Mouse (Mus musculus) thymus, postnatal 4 days (tissue): ENCODE measurements at regions not wholly inside any gene's neighbourhood (a gene's known extent, or its start where the extent isn't known, plus 50 kb on each side); places are given as distances from the start of the nearest gene placed in this dataset.
A peak's percentile ranks its signal among the peaks of the same experiment; 100 is the strongest.

Source experiments
- DNase-seq: peaks from one replicate; pipeline ENCODE4 v3.0.0; 2021

DNA sequence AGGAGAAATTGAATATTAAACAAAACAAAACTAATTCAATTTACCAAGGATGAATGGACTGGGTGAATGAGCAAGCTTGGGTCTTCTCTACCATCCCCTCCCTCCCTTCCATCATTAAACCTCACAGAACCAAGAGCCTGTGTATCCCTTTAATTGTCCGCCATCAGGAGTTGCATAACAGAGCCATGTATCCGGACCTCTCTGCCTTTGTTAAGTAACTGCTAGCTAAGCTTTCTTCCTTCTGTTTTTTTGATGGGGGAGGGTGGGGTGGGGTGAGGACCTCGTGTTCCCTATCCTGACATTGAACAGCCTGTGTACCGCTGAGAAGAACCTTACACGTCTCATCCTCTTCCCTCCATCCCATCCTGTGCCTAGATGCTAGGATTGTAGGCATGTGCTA is 274.0 kb downstream of the Pmp22 start:
- DNase-seq: no peak

DNA sequence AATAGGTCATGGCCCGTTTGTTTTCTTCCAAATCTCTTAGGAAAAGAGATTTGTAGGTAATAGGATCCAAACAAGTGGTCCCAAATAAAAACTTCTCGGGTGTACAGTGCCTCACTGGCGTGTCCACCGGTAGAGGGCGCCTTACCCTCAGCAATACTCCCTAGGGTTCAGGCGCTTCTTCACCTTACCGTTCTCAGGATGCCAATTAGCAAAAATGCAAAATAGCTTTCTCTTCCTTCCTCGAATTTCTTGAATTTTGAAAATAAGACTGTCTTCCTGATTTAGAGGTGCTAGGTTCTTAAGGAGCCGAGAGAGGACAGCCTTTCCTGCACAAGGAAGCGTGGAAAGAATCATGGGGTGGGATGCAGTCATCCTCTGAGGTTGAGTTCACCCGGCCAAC is 275.9 kb downstream of the Pmp22 start:
- DNase-seq: peak; percentile 89

DNA sequence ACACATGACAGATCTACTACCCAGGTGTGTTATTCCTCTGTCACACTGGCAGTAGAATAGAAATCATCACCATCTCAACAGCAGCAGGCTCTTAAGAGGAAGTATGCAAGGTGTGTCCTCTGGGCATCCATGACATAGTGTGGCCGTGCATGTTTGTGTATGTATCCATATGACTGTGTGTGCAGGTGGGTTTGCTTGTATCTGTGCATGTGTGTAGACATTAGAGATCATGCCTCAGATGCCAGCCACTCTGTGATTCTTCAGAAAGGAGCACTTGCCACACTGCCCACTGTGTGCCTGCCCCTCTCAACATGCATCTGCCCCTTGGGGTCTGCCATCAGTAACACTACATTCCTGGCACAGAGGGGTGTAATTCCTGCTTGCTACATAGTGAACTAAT is 280.6 kb downstream of the Pmp22 start:
- DNase-seq: no peak

DNA sequence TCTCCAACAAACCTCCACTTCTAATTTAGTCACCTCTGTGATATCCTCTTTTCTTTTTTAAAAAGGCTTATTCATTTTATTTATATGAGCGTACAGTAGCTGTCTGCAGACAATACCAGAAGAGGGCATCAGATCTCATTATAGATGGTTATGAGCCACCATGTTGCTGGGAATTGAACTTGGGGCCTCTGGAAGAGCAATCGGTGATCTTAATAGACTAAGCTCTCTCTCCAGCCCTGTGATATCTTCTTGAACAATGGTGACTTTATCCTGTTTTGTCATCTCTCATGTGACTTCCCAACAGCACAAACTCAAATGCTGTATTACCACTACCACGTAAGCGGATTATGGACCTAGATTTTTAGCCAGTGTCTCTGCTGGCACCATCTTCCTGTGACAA is 282.1 kb downstream of the Pmp22 start:
- no peak for DNase-seq

DNA sequence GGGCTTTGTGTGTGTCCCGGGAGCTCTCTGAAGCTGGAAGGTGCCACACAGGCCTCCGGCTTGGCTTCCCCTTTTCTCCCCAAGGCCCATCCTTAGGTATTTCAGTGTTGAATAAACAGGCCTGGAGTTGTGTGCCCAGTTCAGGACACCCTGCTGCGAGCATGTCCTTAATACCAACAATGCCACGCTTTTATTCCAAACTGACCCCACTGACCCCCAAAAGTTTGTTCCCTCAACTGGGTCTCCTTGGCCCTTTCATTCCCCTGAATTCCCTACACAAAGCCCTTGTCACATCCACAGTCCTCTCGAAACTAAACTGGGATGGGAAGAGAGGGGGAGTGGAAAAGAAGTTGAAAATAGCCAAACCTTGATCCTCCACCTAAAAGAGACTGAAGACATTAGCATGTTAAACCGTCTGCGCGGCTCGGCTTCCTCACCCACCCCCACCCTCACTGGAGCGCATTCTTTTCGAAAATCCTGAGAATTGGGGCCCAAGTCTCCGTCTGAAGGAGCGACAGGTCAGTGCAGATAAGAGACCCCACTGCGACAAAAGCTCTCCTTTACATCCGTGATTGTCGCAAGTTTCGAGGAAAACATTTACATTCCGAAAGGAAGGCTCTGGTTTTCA is 283.7 kb downstream of the Pmp22 start:
- DNase-seq: no peak

DNA sequence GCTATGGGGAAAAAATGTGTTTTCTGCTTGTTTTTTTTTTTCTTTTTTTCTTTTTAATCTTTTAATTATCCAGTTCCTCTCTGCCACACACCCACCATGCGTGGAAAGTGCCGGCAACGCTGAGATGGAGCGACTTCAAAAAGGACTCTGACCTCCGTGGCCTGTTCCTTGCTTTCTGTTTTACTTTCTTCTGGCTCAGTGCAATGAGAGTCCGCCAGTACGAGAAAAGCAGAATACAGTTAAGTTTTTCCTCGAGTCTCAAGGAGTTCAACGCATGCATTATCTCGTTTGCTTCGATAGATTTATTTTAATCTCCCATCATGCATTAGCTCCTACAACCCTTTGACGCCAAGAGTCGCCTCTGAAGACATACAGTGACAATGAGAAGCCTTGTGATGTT is 284.3 kb downstream of the Pmp22 start:
- no peak for DNase-seq

DNA sequence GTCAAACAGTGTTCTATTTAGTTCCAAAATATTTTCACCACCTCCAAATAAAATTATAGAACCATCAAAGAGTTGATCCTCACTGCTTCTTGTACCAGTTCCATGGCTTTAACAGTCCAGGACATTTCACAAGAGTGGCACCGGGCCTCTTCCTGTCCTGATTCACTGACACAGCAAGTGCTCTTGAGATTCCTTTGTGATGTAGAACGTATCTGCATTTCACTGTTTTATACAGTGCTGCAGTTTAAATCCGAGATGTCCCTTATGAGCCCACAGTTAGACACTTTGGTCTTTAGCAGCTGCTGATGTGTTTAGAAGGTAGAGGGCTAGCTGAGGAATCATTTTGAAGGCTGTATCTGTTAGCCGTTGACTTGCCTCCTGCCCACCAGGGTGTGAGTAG is 284.8 kb downstream of the Pmp22 start:
- DNase-seq: no peak

DNA sequence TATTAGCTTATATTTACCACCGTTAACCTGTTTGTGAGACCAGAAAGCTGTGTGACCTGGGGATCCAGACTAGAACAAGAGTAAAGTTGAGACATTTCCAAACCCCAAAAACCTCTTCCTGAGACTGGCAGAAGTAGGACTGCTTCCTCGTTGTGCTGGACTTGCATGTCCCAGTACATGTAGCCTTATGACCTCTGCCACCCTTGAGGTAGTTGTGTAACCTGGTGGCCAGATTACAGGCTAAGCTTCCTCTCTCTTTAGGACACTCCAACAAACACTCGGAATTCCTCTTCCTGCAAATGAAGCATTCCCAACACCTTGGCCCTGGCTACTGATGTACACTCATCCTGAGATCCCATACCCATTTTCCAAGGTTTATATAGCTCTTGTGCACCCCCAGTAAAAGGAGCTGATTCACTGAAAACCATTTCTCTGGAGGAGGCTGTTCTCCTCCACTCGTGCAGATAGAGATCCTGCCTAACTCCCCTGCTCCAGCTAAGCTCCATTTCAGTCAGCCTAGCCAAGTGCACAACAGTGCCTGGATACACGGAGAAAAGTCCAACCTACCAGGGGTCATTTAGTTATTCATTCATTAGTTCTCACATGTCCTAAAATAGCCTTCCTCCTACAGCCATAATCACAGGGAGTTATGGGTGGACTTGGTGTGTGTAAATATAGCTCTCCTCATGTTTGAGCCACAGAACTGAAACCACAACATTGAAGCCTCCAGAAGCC is 289.4 kb downstream of the Pmp22 start:
- DNase-seq: no peak

DNA sequence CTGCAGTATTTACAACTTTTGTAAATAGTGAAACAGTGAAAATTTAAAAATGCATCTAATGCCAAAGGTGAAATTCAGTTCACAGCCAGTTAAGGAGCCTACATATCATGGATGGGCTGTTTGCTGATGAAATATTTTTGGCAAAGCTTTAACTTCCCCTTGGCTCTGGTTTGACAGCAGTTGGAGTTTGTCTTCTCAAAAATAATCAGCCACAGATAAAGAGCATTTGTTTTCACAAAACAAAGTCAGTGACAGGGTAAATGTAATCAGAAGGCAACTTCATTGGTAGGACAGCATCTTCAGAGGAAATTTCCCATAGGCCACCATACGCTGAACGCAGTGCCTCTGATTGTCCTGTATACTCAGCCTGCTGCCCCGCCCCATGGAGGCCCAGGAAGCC is 291.6 kb downstream of the Pmp22 start:
- DNase-seq: no peak

DNA sequence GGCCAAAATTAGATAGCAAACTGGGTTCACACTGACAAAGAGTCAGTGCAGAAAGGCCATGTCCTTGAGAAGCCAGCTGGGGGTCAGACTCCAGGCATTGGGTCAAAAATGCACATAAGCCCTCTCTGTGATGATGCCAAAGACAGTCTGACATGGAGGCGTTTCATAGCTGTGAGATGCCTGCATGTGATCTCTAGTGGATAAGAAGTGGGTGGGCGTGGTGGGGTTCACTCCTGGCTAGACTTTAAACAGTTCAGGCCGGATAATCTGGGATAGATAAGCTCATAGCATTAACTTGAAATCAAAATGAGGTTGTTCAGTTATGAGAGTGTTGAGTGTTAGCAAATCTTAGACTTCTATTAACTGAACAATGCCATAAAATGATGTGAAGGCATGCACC is 293.3 kb downstream of the Pmp22 start:
- no peak for DNase-seq

DNA sequence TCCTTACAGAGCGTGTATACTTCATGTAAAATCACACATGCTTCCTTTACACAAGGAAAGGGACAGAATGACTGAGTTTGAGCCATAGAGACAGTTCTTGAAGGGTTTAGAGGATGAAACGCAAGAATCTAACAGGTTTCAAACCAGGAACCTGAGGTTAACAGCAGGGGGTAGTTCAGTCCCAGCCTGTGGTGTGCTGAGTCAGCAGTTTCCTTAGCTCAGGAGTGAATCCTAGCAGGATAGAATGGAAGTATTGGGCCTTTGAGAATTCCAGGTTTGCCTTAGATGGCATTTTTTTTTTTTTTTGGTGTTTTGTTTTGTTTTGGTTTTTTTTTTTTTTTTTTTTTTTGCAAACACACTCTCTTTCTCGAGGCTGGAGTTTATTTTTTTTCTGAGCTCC is 295.5 kb downstream of the Pmp22 start:
- no peak for DNase-seq

DNA sequence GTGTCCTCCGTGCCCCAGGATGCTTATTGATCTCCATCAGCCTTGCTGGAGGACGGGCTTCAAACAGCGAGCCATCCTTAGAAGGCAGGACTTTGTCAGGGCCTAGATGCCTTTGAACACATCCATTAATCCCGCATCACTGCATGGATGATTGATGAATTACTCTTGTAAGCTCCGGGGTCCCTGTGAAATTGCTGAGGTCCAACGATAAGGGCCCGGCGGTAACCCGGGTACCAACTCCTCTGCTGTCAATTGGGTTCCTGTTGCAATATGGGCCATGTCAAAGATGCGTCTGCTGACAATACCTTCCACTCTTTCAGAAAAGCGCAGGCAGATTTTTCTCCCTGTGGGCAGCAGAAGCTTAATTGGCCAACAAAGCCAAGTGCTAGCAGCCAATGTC is 297.0 kb downstream of the Pmp22 start:
- DNase-seq: no peak

DNA sequence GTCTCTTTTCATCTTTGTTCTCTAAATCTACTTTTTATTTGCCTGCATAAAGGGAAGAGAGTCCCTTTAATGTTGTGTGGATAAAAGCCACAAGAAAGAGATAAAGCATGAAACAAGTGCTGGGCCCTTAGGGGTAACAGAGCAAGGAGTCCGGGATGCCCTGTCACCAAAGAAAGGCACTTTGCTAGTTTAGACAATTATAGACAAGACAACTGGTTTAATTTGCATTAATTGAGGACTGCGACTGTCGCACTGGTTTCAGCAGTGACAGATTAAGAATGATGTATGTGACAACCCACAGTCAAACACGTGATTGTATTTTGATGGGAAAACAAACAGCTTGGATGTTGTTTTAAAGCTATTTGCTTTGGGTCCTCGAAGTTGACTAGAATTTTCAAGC is 325.0 kb downstream of the Pmp22 start:
- no peak for DNase-seq

DNA sequence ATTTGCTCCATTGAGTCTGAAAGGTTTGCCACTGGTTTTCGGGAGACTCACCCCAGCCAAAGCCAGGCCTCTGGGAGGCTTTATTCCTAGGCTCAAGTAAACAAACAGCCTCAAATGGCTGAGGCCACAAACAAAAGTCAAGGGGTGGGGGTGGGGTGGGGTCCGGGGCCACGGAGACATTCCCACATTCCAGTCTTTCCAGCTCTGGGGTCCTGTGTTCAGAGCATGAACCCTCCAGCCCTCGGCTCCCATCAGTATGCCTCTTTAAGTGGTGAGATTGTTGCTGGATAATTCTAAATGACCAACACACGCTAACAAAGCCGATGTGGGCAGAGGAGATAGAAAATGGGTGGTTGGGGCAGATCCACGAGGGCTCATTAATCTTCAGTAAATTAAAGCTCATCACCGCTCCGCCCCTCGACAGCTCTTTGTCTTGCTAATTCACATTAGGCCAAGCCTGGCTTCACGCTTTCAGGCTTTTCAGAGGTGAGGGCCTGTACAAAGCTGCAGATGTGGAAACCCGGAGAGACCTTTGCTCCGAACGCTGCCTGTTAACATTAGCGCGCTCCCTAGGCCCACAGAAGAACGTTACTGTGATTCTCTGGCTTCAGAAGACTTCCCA is 326.2 kb downstream of the Pmp22 start:
- DNase-seq: no peak

DNA sequence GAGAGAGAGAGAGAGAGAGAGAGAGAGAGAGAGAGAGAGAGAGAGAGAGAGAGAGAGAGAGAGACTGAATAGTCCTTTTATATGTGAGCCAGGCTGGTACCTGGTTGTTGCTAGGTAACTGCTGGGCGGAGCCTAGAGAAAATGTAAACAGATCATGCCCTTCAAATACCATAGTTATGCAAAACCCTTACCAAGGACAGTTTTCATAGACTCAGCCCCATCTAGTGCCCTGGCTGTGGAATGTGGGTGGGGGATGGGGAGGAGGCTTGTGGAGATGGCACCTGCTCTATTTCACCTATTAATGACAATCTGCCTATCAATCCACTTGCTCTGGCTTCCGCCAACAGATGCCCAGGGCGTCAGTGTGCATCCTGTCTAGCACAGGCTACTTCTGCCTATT is 327.6 kb downstream of the Pmp22 start:
- no peak for DNase-seq

DNA sequence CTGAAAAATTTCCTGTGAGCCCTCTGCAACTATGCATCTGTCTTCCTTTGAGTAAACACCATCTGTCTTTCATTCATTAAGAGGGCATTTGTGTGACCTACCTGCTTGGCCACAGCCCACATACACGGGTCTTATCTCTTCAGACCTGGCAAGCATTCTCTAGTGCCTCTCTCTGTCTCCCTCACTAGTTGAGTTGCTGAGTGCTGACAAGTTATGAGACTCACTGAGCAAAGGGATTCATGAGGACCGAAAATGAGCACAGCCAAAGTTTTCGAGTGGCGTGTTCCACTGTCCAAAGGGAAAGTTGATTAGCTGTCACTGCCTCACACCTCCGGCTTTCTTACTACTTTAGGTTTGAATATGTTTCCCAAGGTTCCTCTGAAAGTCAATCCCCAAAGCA is 328.5 kb downstream of the Pmp22 start:
- DNase-seq: no peak

DNA sequence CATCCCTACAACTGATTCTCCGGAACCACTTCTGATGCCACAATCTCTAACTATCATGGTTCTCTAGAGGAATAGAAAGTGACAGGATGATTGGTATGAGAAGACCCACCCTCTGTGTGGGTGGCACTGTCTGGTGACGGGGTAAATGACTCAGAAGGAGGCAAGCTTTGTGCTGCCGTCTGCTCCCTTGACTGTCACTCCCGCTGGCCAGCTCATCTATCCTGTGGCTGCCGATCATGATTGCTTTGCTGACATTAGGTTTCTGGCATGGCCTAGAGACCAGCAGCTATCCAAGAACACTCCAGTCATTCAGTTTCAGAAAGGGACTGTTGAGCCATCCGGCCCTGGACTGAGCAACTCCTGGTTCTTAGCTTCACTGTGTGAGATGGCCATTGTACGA is 331.4 kb downstream of the Pmp22 start:
- DNase-seq: no peak

DNA sequence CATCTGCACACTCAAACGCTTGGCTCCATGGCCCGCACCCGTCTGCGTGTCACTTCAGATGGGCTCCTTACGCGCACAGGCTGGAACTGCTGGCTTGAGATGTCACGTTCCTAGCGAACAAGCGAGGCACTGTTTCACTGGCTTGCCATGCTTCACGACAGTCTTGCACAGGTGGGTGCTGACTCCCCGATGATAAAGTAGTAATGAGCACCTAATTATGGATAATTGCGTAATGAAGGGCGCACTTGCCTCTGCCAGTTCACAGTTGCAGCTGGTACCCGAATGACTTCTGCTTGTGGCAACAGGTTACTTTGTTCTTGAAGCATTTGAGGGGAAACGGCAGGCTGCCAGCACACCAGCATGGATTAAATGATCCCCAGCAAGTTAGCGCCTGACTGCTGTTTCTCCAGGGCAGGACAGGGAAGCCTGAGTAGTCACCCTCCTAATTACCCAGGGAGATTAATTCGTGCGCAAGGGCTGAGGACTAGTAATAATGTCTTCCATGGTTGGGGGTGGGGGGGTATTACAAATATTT is 335.1 kb downstream of the Pmp22 start:
- no peak for DNase-seq

DNA sequence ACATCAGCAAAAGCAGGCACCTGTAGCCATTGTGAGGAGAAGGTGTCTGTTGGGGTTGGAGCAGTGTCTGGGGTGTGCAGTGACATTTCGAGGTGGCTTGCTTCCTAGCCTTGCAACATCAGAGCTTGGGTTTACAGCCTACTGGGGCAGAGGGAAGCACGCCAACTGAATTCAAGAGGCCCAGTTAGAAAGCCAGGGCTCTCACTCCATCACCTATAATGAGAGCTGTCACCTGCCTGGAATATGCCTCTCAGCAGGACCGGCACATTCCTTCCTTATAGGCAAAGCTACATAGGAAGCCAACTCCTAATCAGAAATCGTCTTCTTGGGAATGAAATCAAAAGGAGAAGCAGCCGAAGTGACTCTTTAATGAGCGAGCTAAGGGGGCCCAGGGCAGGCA is 337.2 kb downstream of the Pmp22 start:
- DNase-seq: no peak

DNA sequence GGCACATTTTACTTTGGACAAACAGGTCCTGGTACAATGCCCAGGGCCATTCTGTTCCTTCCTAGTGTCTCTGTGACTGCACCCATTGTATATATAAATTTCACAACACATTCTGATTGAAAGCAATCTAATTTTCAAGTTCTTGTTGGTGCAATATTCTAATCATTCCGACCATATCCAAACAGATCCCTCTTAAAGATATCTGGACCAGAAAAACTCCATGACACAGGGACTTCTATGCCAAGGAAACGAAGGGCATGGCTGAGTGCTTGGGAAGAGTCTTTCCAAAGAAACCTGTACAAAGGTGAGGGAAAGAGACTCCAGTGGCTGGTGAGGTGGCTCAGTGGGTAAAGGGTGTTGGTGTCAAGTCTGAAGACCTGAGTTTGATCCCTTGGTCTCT is 337.8 kb downstream of the Pmp22 start:
- DNase-seq: no peak

DNA sequence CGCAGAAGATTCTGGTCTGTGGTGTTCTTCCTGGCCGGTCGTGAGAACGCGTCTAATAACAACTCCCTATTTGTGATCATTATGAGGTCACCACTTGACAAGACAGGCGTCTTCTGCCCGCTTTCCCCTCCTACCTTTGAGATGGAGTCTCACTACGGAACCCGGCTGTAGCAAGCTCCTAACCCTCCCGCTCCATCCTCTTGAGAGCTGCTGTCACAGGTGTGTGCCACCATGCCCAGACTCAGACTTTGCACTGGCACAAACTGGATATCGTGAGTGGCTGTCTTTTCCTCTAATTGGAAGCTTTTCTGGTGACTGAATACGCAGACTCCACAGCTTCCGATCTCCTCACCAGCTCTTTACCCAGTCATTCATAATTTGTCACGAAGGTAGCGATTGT is 346.0 kb downstream of the Pmp22 start:
- no peak for DNase-seq

DNA sequence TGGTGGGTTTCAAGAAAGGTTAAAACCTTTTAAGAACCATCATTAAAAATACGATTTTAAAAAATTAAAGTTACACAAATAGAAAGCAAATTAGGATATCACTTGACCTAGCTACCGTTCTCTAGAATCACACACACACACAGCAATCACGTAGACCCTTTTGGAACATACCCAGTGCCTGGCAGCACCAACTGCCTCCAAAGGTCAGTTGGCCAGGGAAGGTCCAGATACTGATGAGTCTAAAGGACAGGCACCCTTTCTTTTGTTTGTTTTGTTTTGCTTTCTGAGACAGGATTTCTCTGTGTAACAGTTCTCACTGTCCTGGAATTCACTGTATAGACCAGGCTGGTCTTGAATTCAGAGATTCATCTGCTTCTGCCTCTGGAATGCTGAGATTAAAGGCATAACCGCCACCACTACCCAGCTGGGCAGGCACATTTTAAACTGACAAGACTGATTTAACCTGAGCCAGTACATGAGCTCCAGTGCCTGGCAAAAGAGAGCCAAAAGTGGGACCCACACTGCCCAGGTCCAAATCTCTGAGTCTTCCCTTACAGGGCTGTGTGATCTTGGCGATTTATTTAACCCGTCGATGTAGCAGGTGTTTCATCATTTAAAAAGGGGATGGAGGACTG is 353.0 kb downstream of the Pmp22 start:
- DNase-seq: no peak

DNA sequence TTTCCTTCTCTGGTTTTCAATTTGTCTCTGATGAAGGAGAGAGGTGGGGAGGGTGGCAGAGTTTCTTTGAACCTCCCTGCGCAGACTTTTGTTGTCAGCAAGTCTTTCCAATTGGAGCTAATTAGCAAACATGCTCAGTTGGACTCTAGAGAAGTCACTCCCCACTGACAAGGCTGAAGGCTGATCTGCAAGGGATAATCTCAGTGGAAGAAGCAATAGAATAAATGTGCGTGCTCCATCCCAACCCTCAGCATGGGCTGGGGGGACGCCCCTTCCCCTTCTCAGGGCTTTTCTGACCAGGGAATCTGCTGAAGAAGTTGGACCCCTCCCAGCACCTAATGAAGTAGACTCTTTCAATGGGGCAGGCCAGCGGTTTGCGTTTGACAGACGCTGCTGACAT is 353.8 kb downstream of the Pmp22 start:
- DNase-seq: no peak

DNA sequence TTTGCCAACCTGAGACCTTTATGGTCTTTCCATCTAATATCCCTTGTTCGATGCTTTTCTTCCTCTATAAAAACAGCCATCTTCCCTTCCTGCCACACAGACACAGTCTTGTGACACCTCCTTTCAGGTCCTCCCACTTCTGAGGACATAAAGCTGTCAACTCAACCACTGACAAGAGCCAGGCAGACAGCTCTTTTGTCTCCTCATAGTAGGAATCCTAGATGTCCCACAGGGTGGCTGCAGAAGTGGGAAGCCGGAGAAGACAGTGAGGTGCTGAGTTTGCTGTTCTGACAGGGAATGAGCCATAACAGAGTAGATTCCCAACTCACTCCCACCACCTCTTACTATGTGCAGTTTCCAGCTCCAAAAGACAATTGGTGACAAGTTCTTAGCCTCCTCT is 358.4 kb downstream of the Pmp22 start:
- DNase-seq: no peak
